Mouse (Mus musculus) heart, embryonic 10.5 days (tissue): Measurements from ENCODE around the gene Smarca4. TPM values are rescaled to one million over a fixed set of nuclear protein-coding genes. Genes with fewer than 3 reads are reported as not detected.
A peak's percentile ranks its signal among the peaks of the same experiment; 100 is the strongest.

Source experiments
- DNase-seq: peaks from one replicate; pipeline ENCODE4 v3.0.0-alpha.2; 2017; ENCODE audit warnings: low spot score
- H3K27ac ChIP-seq: fragments of 300-500 bp; sonication (generic); 2 replicates; pipeline ENCODE4 v1.5.1; 2016; ENCODE audit warnings: mild to moderate bottlenecking
- H3K27me3 ChIP-seq: fragments of 300-500 bp; sonication (generic); 2 replicates; pipeline ENCODE4 v1.6.1; 2016; ENCODE audit warnings: mild to moderate bottlenecking; ENCODE audit not compliant: poor library complexity, insufficient read depth, severe bottlenecking
- H3K36me3 ChIP-seq: fragments of 300-500 bp; sonication (generic); 2 replicates; pipeline ENCODE4 v1.6.1; 2016; ENCODE audit warnings: mild to moderate bottlenecking, moderate library complexity
- H3K4me1 ChIP-seq: fragments of 300-500 bp; sonication (generic); 2 replicates; pipeline ENCODE4 v1.6.1; 2016; ENCODE audit warnings: mild to moderate bottlenecking
- H3K4me3 ChIP-seq: fragments of 300-500 bp; sonication (generic); 2 replicates; pipeline ENCODE4 v1.5.1; 2016; ENCODE audit warnings: mild to moderate bottlenecking, moderate library complexity
- H3K9me3 ChIP-seq: fragments of 300-500 bp; sonication (generic); 2 replicates; pipeline ENCODE4 v1.6.1; 2016; ENCODE audit warnings: mild to moderate bottlenecking, moderate library complexity
- whole genome bisulfite sequencing: fragments of 180-500 bp; shearing (Covaris S2); methylation state at CpG from one replicate; pipeline ENCODE4 v1.1.7; 2016; 5-methylcytosine and 5-hydroxymethylcytosine counted together
- polyA plus RNA-seq: library from polyadenylated mRNA; unstranded; fragments of >200 nt; fragmentation: Nextera tagmentation; extraction: Ambion mirVana; gene quantifications from 2 replicates; pipeline ENCODE4 v1.2.1, GENCODE M21; 2016

Gene Smarca4
- polyA plus RNA-seq, 1 experiment from 2014 or later, result 113 TPM

DNA sequence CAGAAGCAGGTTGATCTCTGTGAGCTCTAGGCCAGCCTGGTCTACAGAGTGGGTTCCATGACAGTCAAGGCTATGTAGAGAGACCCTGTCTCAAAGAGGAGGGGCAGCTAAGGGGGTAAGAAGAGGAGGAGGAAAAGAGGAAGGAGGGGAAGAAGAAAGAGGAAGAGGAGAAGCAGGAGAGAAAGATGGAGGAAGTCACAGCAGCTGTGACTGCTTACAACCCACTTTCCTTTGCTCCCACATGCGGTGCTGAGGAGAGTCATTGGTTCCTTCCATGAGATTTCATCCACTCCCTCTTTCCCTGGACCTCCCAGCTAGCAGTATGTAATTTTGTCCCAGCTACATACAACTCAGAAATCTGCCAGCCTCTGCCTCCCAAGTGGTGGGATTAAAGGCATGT, 9.3 kb upstream of the Smarca4 start:
- no peak for DNase-seq
- H3K9me3 ChIP-seq, result no peaks in the 10 kb centered on the region
- H3K27me3 ChIP-seq, result no peaks in the 10 kb centered on the region
- no peaks in the 10 kb centered on the region for H3K4me1 ChIP-seq
- H3K27ac ChIP-seq, result no peak overlapping the region
- 83% methylated on average over 1 of the region's 1 CpGs for WGBS
- H3K4me3 ChIP-seq, result no peak overlapping the region
- H3K36me3 ChIP-seq, result no peaks in the 10 kb centered on the region

DNA sequence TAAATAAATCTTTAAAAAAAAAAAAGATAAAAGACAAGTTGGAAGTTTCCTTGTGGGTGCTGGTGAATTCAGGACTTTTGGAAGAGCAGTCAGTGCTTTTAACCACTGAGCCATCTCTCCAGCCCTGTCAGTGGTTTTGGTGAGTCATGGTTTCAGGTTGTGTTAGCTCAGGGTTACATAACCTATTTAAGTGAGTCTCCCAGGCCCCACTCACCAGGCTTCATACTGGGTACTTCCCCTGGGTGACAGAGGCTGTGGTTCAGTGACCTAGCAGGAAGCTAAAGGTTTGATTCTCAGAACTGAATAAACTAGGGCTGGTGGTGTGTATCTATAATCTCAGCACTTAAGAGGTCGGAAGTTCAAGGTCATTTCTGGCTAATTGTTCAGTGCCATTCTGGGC, 6.1 kb upstream of the Smarca4 start:
- DNase-seq, result no peak
- H3K4me1 ChIP-seq, result no peaks in the 10 kb centered on the region
- WGBS, result 74% methylated on average over 1 of the region's 1 CpGs
- H3K4me3 ChIP-seq, result no peak overlapping the region
- H3K27me3 ChIP-seq, result no peaks in the 10 kb centered on the region
- H3K9me3 ChIP-seq, result no peaks in the 10 kb centered on the region
- no peak overlapping the region for H3K27ac ChIP-seq
- no peaks in the 10 kb centered on the region for H3K36me3 ChIP-seq

DNA sequence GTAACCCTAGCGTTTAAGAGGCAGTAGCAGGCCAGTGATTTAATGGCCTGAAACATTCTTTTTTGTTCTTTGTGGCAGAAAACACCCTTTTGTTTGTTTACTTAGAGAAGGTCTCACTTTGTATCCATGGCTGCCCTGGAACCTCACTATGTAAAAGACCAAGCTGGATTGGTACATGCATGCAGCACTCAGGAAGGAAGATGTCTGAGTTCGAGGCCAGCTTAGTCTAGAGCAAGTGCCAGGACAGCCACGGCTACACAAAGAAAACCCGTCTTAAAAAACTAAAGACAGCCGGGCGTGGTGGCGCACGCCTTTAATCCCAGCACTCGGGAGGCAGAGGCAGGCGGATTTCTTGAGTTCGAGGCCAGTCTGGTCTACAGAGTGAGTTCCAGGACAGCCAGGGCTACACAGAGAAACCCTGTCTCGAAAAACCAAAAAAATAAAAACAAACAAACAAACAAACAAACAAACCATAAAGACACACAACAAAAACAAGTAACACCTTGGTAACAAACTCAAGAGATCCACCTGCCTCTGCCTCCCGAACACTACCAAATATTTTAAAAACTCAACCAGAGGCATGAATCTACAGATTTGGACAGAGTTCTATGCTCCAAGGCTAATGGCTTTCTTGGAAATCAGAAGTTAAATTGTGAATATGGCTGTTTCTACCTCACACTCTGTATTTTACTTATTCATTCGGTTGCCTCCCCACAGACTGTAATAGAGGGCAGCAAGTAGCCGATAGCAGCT, 929 bp upstream of the Smarca4 start:
- Histone ChIP-seq H3K27me3 (no peaks in the 10 kb centered on the region), H3K9me3 (no peaks in the 10 kb centered on the region), H3K27ac (peak overlapping the region; percentile 99), H3K4me1 (peaks cover 14% of the 10 kb centered on the region; the same call in 1 of the 2 replicates), H3K4me3 (peak overlapping the region; percentile 88), H3K36me3 (peaks cover 12% of the 10 kb centered on the region)
- DNase-seq, result no peak
- WGBS, result 79% methylated on average over 15 of the region's 15 CpGs

DNA sequence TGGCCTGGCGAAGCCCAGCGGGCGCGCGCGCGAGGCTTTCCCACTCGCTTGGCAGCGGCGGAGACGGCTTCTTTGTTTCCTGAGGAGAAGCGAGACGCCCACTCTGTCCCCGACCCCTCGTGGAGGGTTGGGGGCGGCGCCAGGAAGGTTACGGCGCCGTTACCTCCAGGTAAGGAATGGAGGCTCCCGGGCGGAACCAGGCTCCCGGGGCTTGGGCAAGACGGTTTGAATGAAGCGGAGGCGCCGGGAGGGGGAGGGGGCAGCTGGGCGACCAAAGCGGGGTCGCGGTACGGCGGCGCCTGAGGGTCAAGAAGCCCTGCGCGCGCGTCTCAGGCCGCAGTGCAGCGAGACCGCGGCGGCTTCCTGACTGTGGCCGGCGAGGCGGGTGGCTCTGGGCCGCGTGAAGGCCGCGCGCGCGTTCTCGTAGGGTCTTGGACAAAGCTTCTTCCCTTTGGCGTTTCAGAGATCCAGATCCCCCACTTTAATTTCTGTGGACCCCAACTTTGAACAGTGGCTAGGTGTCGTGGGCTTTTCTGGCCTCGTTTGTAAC, 338 bp downstream of the Smarca4 start:
- WGBS, result under 1% methylated on average over 57 of the region's 57 CpGs

DNA sequence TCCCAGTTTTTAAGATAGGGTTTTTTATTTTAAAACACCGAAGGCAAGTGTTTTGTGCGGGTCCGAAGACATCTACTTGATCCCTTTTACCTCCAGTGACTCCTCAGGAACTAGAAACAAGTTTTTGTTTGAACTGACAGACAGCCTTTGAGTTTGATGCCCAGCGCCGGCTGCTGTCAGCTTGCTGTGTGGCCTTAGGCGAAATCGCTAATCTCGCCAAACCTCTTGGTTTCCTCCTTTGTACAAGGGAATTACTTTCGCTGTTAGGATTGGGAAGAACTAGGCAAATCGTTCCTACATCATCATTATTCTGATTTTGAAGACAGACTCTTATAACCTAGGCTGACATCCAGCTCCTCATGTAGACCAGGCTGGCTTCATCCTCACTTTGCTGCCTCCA, 1.1 kb downstream of the Smarca4 start:
- Histone ChIP-seq H3K9me3 (no peaks in the 10 kb centered on the region), H3K27me3 (no peaks in the 10 kb centered on the region), H3K27ac (peak overlapping the region; percentile 99), H3K4me3 (peak overlapping the region; percentile 88), H3K4me1 (peaks cover 14% of the 10 kb centered on the region; the same call in 1 of the 2 replicates), H3K36me3 (peaks cover 21% of the 10 kb centered on the region)
- 9% methylated on average over 10 of the region's 10 CpGs for WGBS
- no peak for DNase-seq

More for the DNA sequence above, 338 bp downstream of the Smarca4 start:
- Histone ChIP-seq H3K4me3 (peak overlapping the region; percentile 88), H3K36me3 (peaks cover 13% of the 10 kb centered on the region), H3K27me3 (no peaks in the 10 kb centered on the region), H3K27ac (peak overlapping the region; percentile 99), H3K9me3 (no peaks in the 10 kb centered on the region), H3K4me1 (peaks cover 14% of the 10 kb centered on the region; the same call in 1 of the 2 replicates)
- DNase-seq, result peak; percentile 93

DNA sequence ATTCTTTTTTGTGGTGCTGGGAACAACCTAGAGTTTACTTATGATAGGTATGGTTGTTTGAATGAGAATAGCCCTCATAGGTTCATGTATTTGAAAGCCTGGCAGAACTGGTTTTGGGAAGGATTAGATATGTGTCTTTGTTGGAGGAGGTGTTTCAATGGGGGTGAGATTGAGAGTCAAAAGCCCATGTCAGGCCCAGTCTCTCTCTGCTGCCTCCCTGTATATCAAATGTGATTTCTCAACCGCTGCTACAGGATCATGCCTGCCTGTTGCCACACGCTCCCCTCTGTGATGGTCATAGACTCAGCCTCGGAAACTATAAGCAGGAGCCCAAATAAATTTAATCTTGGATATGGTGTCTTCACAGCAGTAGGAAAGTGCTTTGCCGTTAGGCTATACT, 4.3 kb downstream of the Smarca4 start:
- Histone ChIP-seq H3K27me3 (no peaks in the 10 kb centered on the region), H3K9me3 (no peaks in the 10 kb centered on the region), H3K36me3 (peaks cover 30% of the 10 kb centered on the region), H3K27ac (no peak overlapping the region), H3K4me1 (peaks cover 20% of the 10 kb centered on the region; the same call in 1 of the 2 replicates), H3K4me3 (no peak overlapping the region)
- DNase-seq, result no peak
- 94% methylated on average over 4 of the region's 4 CpGs for WGBS

DNA sequence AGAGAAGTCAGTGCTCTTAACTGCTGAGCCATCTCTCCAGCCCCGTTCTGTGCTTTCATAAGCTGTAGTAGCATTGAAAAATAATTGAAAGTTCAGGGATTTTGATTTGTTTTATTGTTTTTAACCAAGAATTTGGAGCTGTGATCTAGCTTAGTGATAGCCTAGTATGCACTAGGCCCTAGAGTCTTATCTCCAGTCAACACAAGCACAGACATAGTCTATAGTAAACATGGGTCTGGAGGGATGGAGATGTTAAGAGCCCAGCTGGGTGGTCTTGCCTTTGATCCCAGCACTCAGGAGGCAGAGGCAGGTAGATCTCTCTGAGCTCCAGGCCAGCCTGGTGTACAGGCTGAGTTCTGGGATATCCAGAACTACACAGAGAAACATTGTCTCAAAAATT, 6.7 kb downstream of the Smarca4 start:
- Histone ChIP-seq H3K4me1 (peaks cover 17% of the 10 kb centered on the region; the same call in 1 of the 2 replicates), H3K27me3 (no peaks in the 10 kb centered on the region), H3K27ac (no peak overlapping the region), H3K4me3 (no peak overlapping the region), H3K9me3 (no peaks in the 10 kb centered on the region), H3K36me3 (peaks cover 30% of the 10 kb centered on the region)
- WGBS, result 91% methylated on average over 1 of the region's 1 CpGs
- DNase-seq, result no peak

DNA sequence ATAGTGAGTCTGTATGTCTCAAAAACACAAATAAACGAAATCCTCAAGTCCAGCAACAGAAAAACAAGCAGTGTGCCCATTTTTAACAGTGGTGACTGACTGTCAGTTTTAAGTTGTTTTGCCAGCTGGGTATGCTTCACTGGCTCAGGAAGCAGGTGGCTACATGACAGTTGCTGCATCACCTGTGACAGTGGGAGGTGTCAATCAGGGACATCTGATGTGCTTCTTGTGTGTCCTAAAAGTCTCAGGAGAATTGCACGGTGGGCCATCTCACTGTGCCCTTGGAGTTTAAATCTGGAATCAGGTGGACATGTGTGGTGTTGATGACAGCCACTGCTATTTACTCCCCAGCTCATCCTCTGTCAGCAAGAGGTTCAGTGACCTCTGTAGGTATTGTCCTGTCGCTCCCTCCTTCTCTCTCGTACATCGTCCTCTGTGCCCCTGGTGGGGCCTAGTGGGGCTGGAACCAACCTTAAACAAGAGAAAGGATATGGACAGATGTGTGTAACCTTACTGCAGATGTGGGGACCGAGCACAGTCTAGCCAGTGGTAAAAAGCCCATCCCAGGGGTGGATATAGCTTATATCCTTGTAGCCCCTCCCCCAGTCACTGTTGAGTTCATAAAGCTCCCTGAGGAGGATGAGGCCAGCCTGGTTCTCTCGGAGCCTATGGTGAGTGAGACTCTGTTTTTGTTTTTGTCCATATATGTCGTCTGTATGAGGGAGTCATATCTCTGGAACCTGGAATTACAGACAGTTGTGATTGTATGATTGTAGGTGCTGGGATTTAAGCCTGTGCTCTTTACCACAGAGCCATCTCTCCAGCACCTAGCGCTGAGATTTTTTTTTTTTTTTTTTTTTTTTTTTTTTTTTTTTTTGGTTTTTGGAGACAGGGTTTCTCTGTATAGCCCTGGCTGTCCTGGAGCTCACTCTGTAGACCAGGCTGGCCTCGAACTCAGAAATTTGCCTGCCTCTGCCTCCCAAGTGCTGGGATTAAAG, 9.7 kb downstream of the Smarca4 start:
- WGBS, result 82% methylated on average over 10 of the region's 10 CpGs
- Histone ChIP-seq H3K27me3 (no peaks in the 10 kb centered on the region), H3K9me3 (no peaks in the 10 kb centered on the region), H3K36me3 (peaks cover 18% of the 10 kb centered on the region), H3K27ac (no peak overlapping the region), H3K4me3 (no peak overlapping the region), H3K4me1 (0 out of 2 replicates have a peak, but pooled peaks cover 10% of the 10 kb centered on the region)
- no peak for DNase-seq

DNA sequence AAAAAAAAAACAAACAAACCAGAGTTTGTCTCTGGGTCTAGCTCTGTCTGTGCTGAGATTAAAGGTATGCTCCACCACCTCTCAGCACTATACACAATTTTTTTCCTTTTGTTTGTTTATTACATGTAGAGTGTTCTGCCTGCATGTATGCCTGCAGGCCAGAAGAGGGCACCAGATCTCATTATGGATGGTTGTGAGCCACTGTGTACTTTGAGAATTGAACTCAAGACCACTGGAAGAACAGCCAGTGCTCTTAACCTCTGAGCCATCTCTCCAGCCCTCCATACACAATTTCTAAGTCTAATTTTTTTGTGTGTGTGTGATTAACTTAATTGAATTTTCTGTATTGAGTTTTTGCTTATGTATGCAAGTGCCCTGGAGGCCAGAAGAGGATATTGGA, 10.6 kb downstream of the Smarca4 start:
- H3K27me3 ChIP-seq, result no peaks in the 10 kb centered on the region
- H3K36me3 ChIP-seq, result peaks cover 19% of the 10 kb centered on the region
- no peak overlapping the region for H3K27ac ChIP-seq
- no peak for DNase-seq
- H3K4me3 ChIP-seq, result no peak overlapping the region
- H3K4me1 ChIP-seq, result 0 out of 2 replicates have a peak, but pooled peaks cover 10% of the 10 kb centered on the region
- no peaks in the 10 kb centered on the region for H3K9me3 ChIP-seq

DNA sequence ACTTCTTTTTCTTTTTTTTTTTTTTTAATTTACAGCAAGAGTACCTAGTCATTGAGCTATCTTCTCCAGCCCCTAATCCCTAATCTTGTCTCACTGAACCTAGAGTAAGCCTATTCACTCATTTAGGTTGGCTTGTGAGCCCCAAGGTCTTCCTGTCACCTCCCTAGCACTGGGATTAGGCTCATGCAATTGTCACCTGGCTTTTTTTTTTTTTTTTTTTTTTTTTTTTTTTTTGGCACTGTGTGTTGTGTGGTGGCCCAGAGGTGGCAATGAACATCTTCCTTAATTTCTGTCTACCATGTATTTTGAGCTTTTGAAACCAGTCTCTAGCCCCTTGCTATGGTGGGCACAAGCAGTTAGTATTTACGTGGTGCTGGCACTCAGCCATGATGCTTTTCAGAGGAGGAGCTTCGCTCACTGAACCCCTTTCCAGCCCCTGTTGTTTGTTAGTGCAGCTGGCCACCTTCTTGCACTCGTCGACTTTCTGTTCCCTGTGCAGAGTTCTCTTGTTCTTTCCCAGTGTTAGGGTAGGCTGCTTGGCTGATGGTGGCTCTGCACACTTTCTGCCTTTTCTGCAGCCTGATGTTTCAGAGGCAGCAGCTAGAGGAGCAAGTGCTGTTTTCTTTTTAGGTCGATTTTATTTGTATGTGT, 11.3 kb downstream of the Smarca4 start:
- Histone ChIP-seq H3K4me3 (no peak overlapping the region), H3K36me3 (peaks cover 12% of the 10 kb centered on the region)

DNA sequence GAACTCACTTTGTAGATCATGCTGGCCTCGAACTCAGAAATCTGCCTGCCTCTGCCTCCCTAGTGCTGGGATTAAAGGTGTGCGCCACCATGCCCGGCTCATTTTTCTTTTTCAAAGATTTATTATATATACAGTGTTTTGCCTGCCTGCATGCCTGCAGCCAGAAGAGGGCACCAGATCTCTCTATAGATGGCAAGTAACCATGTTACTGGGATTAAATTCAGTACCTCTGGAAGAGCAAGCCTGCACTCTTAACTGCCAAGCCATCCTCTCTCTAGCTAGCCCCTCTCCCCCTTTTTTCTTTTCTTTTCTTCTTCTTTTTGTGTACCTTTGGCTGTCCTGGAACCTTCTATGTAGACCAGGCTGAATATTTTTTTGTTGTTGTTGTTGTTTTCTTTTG, 14.7 kb downstream of the Smarca4 start:
- no peak overlapping the region for H3K27ac ChIP-seq
- H3K9me3 ChIP-seq, result no peaks in the 10 kb centered on the region
- H3K4me1 ChIP-seq, result 0 out of 2 replicates have a peak, but pooled peaks cover 2% of the 10 kb centered on the region
- no peak for DNase-seq
- peaks cover 37% of the 10 kb centered on the region for H3K36me3 ChIP-seq
- 88% methylated on average over 3 of the region's 3 CpGs for whole genome bisulfite sequencing
- H3K4me3 ChIP-seq, result no peak overlapping the region
- no peaks in the 10 kb centered on the region for H3K27me3 ChIP-seq

More for the DNA sequence above, 11.3 kb downstream of the Smarca4 start:
- no peak for DNase-seq
- no peaks in the 10 kb centered on the region for H3K9me3 ChIP-seq
- H3K4me1 ChIP-seq, result 0 out of 2 replicates have a peak, but pooled peaks cover 10% of the 10 kb centered on the region
- 84% methylated on average over 5 of the region's 5 CpGs for WGBS
- H3K27ac ChIP-seq, result no peak overlapping the region
- no peaks in the 10 kb centered on the region for H3K27me3 ChIP-seq

DNA sequence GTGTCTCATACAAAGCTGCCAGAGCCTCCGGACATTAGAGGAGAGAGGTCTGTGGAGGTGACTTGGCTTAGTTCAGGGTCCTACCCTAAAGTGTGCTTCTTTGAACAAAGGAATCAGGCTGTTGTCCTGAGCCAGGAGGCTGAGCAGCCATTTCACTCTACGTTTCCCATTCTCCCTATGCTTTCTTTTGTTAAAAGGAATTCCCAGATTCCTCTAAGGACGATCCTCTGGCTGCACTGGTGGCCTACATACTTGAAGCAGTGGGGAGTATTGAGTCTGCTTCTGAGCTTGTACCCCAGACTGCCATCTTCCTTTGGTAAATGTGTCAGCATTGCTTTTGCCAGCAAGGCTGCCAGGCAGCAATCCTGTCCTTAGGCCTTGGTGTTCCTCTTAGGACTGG, 17.1 kb downstream of the Smarca4 start:
- H3K4me1 ChIP-seq, result no peaks in the 10 kb centered on the region
- WGBS, result 85% methylated on average over 3 of the region's 3 CpGs
- H3K27me3 ChIP-seq, result no peaks in the 10 kb centered on the region
- no peak overlapping the region for H3K27ac ChIP-seq
- H3K36me3 ChIP-seq, result peaks cover 62% of the 10 kb centered on the region
- DNase-seq, result no peak
- no peaks in the 10 kb centered on the region for H3K9me3 ChIP-seq
- no peak overlapping the region for H3K4me3 ChIP-seq
